Mouse (Mus musculus): Measurements from ENCODE around the gene Samd4b.
A peak's percentile ranks its signal among the peaks of the same experiment; 100 is the strongest.

The Samd4b gene

GRCm38 (mm10) chr7:28447865-28448820, 149.8 kb downstream of the Samd4b start:
- no peak for DNase-seq (ENCODE audit: extremely low read depth, low read depth, low spot score)

- DNase-seq (ENCODE audit: extremely low read depth, low read depth, low spot score) = no peak
Measured at GRCm38 (mm10) chr7:28447101-28447830, 150.7 kb downstream of the Samd4b start.

GRCm38 (mm10) chr7:28446446-28446845, 151.5 kb downstream of the Samd4b start:
- no peak for DNase-seq (ENCODE audit: extremely low read depth, low read depth, low spot score)

GRCm38 (mm10) chr7:28444344-28444974, 153.5 kb downstream of the Samd4b start:
- no peak for DNase-seq (ENCODE audit: extremely low read depth, low read depth, low spot score)

GRCm38 (mm10) chr7:28442688-28443087, 155.3 kb downstream of the Samd4b start:
- DNase-seq (ENCODE audit: extremely low read depth, low read depth, low spot score) = no peak

GRCm38 (mm10) chr7:28441776-28442485, 156.0 kb downstream of the Samd4b start:
- no peak for DNase-seq (ENCODE audit: extremely low read depth, low read depth, low spot score)

GRCm38 (mm10) chr7:28440739-28441138, 157.2 kb downstream of the Samd4b start:
- DNase-seq (ENCODE audit: extremely low read depth, low read depth, low spot score) = no peak

- DNase-seq (ENCODE audit: extremely low read depth, low read depth, low spot score) = no peak
Measured at GRCm38 (mm10) chr7:28438771-28439170, 159.2 kb downstream of the Samd4b start.

- DNase-seq (ENCODE audit: extremely low read depth, low read depth, low spot score) = no peak
Measured at GRCm38 (mm10) chr7:28437964-28438363, 160.0 kb downstream of the Samd4b start.

- DNase-seq (ENCODE audit: extremely low read depth, low read depth, low spot score) = peak; percentile 36
Measured at GRCm38 (mm10) chr7:28436932-28437570, 160.9 kb downstream of the Samd4b start, which contains the start of gene Gmfg. Gene Gmfg (plus strand): TSS chr7:28437447.

- peak; percentile 92 for DNase-seq (ENCODE audit: extremely low read depth, low read depth, low spot score)
Measured at GRCm38 (mm10) chr7:28436271-28436904, 161.6 kb downstream of the Samd4b start.

GRCm38 (mm10) chr7:28435660-28436259, 162.2 kb downstream of the Samd4b start:
- no peak for DNase-seq (ENCODE audit: extremely low read depth, low read depth, low spot score)

- DNase-seq (ENCODE audit: extremely low read depth, low read depth, low spot score) = no peak
Measured at GRCm38 (mm10) chr7:28432252-28432651, 165.7 kb downstream of the Samd4b start.

GRCm38 (mm10) chr7:28430512-28430911, 167.4 kb downstream of the Samd4b start:
- DNase-seq (ENCODE audit: extremely low read depth, low read depth, low spot score) = no peak

GRCm38 (mm10) chr7:28427738-28428137, 170.2 kb downstream of the Samd4b start:
- no peak for DNase-seq (ENCODE audit: extremely low read depth, low read depth, low spot score)

- no peak for DNase-seq (ENCODE audit: extremely low read depth, low read depth, low spot score)
Measured at GRCm38 (mm10) chr7:28423018-28423417, 174.9 kb downstream of the Samd4b start.

- no peak for DNase-seq (ENCODE audit: extremely low read depth, low read depth, low spot score)
Measured at GRCm38 (mm10) chr7:28419416-28419815, 178.5 kb downstream of the Samd4b start.

- DNase-seq (ENCODE audit: extremely low read depth, low read depth, low spot score) = no peak
Measured at GRCm38 (mm10) chr7:28418096-28418670, 179.8 kb downstream of the Samd4b start.

- DNase-seq (ENCODE audit: extremely low read depth, low read depth, low spot score) = no peak
Measured at GRCm38 (mm10) chr7:28417368-28417767, 180.6 kb downstream of the Samd4b start.
